Mouse (Mus musculus) kidney, adult 2 months (tissue): ENCODE measurements at regions not wholly inside any gene's neighbourhood (a gene's known extent, or its start where the extent isn't known, plus 50 kb on each side); places are given as distances from the start of the nearest gene placed in this dataset.

Experiments used
- CTCF ChIP-seq: fragments of 200-500 bp; conservative IDR thresholded peaks from 2 replicates; pipeline ENCODE4 v1.5.1; 2011; ENCODE audit warnings: low read depth, mild to moderate bottlenecking, control low read depth, low read length, moderate library complexity, mixed read lengths; ENCODE audit not compliant: insufficient read depth, insufficient read length
- POLR2A ChIP-seq: fragments of 200-500 bp; IDR thresholded peaks from one replicate; pipeline ENCODE4 v1.6.1; 2011; ENCODE audit warnings: low read depth, low read length, control low read depth

DNA sequence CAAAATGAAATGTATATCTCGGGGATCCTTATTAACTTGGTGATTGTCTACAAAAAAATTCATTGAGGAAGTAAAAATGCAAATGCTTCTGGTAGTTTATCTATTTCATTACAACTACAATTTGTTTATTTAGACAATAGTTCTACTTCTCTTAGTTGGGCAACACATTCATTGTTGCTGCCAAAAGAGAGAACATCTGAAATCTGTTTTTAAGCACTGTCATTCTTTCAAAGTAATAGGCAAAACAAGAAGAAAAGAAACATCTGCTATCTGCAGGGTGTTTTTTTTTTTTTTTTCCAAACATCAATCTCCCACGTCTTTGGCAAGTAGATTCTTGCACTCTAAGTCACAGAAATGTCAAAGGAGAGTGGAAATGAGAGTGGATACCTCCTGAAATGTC is 1172.8 kb downstream of the Pcdh9 start:
- TF ChIP-seq POLR2A: no peak
- no peak for TF ChIP-seq CTCF
